Mouse (Mus musculus): ENCODE data around the gene Rex1bd.
A peak's percentile ranks its signal among the peaks of the same experiment; 100 is the strongest.

Rex1bd gene

DNA sequence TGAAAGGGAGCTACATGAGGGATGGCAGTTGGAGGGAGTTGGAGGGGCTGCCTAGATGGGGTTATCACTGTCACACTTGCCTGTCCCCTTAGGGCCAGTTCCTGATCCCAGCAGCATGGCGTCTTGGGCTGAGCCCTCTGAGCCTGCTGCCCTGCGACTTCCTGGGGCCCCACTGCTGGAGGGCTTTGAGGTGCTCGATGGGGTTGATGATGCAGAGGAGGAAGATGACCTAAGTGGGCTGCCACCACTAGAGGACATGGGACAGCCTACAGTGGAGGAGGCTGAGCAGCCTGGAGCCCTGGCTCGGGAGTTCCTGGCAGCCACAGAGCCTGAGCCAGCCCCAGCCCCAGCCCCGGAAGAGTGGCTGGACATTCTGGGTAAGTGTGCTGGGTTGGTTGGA lies 22.7 kb upstream of the Rex1bd start:
- no peak for DNase-seq (ENCODE audit: low read depth, low spot score)

DNA sequence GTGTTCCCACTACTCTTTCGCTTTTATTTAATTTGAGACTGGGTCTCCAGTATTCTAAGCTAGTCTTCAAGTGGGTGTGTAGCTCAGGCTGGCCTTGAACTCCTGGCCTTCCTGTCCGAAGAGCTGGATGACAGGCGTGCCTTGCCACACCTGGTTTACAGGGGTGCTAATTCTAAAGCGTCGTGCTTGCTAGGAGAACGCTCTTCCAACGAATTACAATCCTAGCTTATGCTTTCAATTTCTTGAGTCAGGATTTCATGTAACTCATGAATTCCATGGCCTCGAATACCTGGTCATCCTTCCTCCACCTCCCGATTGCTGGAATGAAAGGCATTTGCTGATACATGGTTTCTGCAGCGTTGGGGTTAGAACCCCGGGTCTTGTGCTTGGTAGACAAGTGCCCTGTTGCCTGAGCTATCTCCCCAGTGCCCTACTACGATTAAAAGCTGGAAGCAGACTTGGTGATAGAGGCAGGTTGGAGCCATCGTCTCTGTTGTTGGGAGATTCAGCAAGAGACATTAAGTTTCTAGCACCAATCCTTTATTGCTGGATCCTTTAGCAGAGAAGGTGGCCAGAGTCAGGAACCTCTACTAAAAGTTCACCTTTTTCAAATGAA lies 21.7 kb upstream of the Rex1bd start:
- no peak for DNase-seq (ENCODE audit: low read depth, low spot score)

DNA sequence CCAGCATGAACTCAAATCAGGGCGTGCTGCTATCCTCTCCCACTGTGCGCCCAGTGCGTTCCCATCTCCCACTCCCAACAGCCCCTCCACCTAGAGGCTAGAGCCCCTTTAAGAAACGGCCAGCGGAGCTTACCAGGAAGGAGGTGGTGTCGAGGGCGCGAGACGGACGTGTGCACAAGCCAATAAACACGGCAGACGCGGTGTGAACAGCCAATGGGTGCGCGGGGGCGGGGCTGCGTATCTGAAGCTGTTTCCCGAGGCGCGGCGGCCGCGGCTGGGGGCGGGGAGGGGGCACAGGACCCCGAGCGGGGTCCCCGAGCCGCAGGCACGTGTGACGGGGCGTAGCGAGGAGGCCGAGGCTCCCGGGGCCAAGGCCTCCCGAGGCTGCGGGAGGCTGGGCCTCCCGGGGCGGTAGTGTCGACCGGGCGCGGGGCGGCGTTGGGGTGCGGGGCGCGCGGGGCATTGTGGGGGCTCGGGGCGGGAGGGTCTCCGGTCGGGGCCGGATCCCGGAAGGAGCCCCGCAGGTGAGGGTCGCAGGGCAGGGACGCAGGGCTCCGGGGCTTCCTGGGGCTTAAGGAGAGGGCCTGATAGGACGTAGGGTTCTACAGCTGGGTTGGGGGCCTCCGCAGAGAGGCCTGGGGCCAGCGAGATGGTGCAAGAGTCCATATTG lies 21.1 kb upstream of the Rex1bd start, which contains the start of the genes Fkbp8 and Kxd1:
Fkbp8 (plus strand) TSS at position 213 of the 670 bp plus-strand sequence.
Kxd1 (minus strand) TSS at position 445 of the 670 bp plus-strand sequence.
- DNase-seq (ENCODE audit: low read depth, low spot score), result peak; percentile 96

DNA sequence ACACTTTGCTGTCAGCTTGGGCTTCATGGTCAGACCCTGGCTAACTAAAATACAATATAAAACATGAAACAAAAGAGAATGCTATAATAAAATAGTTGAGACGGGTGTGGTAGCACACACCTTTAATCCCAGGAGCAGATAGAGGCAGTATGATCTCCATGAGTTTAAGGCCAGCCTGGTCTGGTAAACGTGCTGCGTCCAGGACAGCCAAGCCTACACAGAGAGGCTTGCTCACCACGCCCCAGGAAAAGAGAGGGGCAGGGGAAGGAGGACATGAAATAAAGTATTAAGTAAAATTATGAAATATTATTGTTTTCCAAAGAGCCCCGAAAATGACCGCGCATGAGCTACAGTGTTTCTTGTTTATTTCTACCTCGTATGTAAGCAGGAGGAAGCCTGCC lies 20.6 kb upstream of the Rex1bd start:
- no peak for DNase-seq (ENCODE audit: low read depth, low spot score)

DNA sequence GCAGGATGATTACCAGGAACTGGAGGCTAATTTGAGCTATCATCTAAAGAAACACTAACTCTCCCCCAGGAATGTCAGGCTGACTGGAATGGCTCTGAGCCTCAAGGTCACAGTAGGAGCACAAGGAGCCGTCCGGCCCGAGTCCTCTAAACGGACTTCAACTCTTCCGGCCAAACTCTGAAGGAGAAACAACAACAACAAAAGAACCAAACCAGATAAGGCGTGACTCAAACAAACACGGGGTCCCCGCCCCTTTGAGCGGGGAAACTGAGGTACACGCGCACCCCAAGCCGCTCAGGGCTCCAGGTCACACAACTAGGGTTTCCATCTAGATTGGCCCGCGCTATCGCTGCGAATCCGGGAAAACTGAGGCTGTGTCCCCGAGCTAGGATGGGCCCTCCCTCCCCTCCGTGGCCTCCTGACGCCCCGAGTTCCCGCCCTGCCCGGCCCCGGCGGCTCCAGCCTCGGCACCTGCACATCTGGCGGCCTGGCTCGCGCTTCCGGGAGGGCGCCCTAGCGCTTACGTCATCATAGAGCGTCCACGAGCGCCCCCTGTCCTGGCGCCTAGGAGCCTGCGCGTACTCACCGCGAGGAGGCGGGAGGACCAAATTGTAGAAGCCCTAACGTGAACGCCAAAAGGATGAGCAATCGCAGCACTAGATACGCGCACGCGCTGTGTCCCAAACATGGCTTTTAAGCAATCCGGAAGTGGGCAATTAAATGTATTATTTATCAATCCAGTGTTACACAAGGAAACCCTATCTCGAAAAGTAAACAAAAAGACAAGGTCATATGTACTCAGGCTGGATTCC lies 16.2 kb upstream of the Rex1bd start:
- DNase-seq (ENCODE audit: low read depth, low spot score), result peak; percentile 99

DNA sequence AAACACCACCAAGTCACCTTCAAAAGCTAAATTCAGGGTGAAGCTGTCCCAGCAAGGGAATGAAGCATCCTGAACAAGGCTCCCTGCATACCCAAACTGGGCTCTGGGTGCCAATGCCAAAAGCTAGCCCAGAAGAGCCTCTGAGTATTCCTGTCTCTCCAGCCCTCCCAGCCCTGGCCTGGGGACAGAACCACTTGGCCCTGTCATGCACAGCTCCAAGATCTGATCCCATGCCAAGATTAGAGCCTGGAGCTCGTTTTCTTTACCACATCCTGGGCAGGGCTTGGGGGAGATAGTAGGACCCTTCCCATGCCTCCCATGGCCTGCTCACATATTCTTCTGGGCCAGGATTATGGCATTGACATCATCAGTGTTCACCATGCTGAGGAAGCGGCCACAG lies 13.1 kb upstream of the Rex1bd start:
- DNase-seq (ENCODE audit: low read depth, low spot score), result no peak

DNA sequence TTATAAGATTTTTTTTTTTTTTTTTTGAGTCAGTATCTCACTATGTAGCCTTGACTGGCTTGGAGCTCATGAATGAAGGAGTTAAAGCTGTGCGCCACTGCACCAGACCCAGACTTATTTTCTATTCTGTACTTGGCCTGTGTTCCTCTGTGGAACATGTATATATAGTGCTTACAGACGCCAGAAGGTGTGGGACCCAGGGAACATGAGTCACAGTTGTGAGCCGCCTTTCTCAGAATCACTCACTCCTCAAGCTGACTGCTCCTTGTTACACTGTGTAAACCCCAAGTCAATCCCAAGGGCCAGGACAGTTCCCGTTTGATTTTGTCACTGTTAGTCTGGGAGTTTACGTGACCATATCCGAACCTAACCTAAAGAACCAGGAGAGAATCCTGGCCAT lies 12.5 kb upstream of the Rex1bd start:
- no peak for DNase-seq (ENCODE audit: low read depth, low spot score)

DNA sequence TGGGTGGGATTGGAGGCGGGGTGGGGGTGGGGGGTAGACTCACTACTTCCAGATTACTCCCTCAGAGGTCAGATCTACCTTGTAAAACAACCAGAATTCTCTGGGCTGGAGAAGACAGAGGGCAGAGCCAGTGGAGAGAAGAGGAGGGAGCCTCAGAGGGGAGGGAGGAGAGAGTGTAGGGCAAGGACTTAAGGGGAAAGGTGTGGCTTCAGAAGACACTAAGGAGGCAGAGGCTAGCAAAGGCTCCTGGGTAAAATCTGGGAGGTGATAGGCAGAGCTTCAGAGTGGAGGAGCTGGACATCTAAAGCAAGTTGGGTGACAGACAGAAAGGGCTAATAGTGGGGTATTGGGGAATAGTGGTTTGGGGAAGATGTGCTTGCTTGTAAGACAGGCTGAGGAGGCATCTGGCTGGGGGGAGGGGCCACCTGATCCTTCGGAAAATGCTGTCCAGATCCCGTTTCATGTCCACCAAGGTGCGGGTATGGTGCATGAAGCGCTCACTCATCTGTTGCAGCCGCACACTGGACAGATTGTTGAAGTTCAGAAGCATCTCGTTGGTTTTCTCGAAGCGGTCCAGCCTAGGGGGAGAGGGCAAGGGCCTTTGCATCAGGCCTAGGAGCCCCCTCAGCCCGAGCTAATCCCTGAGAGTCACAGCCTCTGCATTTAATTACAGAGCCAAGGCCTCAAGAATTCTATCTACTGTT lies 11.5 kb upstream of the Rex1bd start:
- DNase-seq (ENCODE audit: low read depth, low spot score), result no peak

DNA sequence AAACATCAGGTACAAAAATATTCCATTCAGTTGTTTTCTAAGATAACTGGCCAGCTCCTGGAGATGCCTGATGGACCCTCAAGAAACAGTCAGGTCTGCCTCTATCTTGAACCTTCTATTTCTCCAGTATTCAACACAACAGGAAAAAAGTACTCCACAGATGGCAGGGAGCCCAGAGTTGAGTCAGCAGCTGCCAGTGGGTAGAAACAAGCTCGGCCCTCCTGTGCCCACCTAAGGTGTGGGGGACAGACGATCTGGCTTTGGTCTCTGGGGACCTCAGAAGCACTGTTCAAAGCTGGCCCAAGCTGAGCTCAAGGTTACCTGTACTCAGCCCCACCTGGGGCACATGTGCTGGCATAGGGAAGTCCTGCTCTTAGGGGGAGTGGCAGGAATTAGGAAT lies 6.9 kb upstream of the Rex1bd start:
- no peak for DNase-seq (ENCODE audit: low read depth, low spot score)

DNA sequence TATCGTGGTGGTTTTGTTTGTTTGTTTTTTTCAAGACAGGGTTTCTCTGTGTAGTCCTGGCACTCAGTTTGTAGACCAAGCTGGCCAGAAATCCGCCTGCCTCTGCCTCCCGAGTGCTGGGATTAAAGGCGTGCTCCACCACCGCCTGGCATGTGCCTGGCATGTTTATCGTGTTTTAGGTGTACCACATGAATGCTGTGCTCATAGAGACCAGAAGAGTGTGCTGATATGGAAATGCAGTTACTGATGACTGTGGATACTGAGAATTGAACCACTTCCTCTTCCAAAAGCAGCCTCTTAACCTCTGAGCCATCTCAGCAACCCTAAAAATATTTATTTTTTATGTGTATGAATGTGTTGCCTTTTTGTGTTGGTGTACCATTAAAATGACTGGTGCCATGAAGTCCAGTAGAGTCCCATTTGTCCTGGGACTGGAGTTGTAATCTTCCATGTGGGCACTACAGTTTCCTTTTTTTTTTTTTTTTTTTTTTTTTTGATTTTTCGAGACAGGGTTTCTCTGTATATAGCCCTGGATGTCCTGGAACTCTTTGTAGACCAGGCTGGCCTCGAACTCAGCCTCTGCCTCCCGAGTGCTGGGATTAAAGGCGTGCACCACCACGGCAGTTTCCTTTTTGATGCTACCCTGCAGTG lies 5.8 kb upstream of the Rex1bd start:
- DNase-seq (ENCODE audit: low read depth, low spot score), result peak; percentile 75

DNA sequence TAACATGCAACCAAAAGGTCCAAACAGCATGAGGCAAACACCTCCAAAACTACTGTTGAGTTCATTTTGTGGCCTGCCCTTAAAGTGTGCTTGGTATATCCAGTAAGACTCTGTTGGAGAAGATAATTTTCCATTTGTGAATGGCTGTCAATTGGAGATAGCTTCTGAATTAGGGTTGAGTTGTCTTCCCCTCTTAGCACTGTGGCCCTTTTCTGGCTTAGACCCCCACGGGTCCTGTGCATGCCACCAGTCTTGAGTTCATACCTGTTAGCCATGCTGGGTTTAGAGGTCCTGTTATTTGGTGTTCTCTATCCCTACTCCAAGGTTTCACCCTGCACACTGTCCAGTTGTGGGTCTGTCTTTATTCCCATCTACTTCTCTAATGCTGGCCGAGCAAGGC lies 5.2 kb upstream of the Rex1bd start:
- DNase-seq (ENCODE audit: low read depth, low spot score), result peak; percentile 51

DNA sequence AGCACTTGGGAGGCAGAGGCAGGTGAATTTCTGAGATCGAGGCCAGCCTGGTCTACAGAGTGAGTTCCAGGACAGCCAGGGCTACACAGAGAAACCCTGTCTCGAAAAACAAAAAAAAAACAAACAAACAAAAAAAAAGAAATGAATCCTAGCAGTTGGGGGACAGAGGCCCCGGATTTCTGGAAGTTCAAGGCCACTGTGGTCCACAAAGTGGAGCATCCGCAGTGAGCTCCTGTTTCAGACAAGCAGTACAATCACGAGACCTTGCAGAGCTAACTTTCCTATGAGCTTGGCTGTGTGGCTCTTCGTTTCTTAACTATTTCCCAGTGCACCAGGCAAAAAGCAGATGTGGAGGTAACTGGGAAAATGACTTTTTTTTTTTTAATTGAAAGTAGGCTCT lies 4.6 kb upstream of the Rex1bd start:
- DNase-seq (ENCODE audit: low read depth, low spot score), result peak; percentile 39

DNA sequence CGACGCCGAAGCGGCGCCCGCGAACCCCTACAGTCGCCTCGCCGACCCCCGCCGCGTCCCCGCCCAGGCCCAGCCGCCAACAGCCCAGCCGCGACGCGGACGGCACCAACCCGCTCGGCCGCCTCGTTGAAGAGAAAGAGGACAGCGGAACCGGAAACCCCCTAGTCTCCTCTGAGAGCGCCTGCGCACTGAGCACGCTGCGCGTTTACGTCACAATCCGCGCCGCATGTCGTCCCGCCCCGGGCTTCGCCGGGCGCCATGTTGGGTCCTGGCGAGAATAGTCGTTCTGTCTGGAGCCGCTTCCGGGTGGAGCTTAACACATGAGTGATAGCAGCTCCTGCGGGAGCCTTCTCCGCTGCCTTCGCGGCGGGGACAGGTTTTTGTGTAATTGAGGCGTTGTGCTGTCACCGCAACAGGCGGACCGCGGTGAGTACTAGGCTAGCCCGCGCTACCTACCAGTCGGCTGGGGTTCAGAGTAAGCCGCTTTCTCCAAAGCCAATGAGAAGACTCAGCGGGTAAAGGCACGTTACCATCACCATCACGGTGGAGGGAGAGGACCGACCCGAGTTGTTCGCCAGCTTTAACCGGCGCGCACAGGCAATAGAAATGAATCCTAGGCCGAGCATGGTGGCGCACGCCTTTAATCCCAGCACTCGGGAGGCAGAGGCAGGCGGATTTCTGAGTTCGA lies 3.8 kb upstream of the Rex1bd start, which contains the start of gene Uba52:
Uba52 (minus strand) TSS at position 574 of the 688 bp plus-strand sequence.
- peak; percentile 97 for DNase-seq (ENCODE audit: low read depth, low spot score)

DNA sequence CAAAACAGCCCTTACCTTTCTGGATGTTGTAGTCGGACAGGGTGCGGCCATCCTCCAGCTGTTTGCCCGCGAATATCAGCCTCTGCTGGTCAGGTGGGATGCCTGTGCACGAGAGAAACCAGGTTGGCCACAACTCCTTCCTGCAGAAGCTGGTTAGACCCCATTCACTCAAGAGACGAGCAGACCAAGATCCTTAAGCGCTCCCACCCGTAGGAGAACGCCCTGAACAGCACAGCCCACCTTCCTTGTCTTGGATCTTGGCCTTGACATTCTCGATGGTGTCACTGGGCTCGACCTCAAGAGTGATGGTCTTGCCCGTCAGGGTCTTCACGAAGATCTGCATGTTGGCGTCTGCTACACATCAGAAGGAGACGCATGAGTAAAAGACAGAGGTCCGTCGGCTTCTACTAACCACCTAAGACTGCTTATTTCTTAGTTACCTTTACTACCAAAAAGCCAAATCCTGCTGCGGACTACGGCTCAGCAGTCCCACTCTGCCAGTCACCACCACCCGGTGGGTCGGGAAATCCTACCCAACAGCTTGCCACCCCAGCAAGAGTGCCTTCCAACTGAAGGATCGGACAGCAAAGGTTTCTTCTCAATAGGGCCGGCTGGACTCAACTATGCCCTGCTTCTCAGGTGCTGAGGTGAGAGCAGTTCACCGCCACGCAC lies 2.9 kb upstream of the Rex1bd start:
- DNase-seq (ENCODE audit: low read depth, low spot score), result no peak

DNA sequence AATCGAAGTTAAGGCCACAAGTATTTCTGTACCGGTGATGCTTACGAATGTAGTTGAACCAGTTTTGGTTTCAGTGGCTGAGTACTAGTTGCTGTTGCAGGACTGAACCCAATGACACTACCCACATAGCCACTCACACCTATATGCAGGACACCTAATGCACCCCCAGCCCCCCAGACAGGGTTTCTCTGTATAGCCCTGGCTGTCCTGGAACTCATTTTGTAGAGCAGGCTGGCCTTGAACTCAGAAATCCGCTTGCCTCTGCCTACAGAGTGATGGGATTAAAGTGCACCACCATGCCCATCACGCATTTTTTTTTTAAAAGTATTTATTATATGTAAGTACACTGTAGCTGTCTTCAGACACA lies 458 bp upstream of the Rex1bd start:
- no peak for DNase-seq (ENCODE audit: low read depth, low spot score)

DNA sequence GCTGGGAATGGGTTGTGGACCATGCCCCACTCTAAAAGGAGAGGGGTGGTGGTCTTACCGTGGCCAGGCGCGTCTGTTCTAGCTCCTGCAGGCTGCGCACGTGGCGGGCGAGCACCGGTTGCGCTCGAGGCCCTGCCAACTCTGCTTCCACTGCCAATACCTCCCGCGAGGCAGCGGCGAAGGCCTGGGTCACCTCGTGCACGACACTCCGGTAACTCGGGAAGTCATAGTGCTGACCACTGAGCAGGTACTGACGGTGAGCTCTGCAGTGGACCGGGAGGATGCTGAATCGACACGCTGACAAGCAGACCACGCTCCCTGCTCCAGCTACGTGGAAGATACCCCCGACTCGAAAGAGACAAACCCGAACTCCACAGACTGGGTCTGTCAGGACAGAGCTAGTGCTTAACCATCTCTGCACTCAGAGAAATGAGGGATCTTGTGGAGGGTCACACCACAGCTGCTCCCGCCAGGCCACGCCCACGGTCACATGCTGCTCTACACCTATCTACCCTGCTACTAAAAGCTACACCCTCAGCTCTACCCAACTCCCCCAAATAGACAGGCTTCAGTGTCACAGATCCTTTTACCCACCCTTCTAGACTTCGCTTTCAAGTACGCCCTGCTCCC lies 739 bp downstream of the Rex1bd start:
- DNase-seq (ENCODE audit: low read depth, low spot score), result no peak

DNA sequence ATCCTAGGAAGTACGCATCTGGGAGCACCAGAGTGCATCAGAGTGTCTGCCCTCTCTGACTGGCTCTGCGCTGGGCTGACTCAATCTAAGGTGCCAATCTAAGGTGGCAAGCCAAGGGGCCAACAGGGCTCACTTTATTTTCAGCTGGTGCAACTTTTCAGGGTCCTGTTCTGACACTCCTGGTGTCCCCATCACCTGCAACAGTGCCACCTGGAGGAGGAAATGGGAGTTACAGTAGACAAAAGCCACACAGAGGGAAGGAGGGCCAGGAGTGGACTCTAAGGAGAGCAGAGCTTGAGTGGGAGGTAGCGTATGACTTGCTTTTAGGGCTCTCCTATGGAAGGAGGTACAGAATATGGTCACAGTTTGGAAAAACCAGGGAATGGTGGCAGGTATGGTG lies 1.7 kb downstream of the Rex1bd start:
- peak; percentile 76 for DNase-seq (ENCODE audit: low read depth, low spot score)

DNA sequence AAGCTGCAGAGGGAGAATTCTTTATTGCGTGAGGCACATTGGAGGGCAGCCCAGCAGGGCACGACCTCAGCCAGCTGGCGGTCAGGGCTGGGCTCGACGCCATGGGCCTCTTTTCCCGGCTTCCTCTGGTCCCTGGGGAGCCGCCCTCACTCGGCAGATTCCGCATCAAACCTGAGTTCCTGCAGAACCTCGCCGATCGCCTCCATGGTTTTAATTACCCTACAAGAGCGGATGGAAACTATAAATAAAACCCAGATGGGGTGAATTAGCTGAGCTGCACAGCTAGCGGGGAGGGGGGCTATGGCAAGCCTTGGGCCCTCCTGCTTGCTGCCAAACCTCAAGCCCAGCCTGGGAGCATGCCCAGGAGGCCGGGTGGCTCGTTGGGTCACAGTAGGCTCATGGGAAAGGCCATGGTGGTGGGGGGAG lies 2.2 kb downstream of the Rex1bd start:
- no peak for DNase-seq (ENCODE audit: low read depth, low spot score)

DNA sequence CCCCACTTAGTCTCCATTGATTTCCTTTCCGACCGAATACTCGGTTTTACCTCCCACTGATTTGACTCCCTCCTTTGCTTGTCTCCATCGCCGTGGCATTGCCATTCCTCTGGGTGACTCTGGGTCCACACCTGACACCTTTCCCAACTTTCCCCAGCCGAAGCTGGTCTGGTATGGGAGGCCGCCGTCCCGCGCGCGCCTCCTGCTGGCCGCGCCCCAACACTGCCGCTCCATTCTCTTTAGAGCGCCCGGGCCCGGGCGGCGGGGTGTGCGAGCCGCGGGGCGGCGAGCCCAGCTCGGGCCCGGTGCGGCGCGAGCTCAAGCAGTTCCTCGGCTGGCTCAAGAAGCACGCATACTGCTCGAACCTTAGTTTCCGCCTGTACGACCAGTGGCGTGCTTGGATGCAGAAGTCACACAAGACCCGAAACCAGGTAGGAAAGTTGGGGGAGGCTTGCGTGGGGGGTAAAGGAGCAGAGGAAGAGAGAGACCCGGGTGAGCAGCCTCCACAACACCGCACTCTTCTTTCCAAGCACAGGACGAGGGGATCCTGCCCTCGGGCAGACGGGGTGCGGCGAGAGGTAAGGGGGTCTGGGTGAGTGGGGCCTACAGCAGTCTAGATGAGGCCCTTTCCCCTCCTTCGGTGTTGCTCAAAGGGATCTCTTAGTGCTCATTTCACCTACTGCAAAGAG lies 3.3 kb downstream of the Rex1bd start:
- DNase-seq (ENCODE audit: low read depth, low spot score), result peak; percentile 72

Measured in A20 (cell line).